Mouse (Mus musculus) embryonic facial prominence, embryonic 13.5 days (tissue): ENCODE results near the gene Fkbp3. TPM values are rescaled to one million over a fixed set of nuclear protein-coding genes. Genes with fewer than 3 reads are reported as not detected.

ENCODE experiments used
- ATAC-seq: fragments of 200-750 bp; cut with Nextera tagmentation; 2 replicates; pipeline ENCODE4 v1.8.0; 2017; ENCODE audit warnings: low read depth; ENCODE audit not compliant: insufficient number of reproducible peaks, insufficient read depth, low FRiP score, low TSS enrichment
- H3K27ac ChIP-seq: fragments of 300-500 bp; sonication (generic); 2 replicates; pipeline ENCODE4 v1.5.1; 2015; ENCODE audit warnings: moderate library complexity, mild to moderate bottlenecking, inconsistent platforms
- H3K27me3 ChIP-seq: fragments of 300-500 bp; sonication (generic); 2 replicates; pipeline ENCODE4 v1.6.1; 2015; ENCODE audit warnings: mild to moderate bottlenecking, inconsistent platforms
- H3K36me3 ChIP-seq: fragments of 300-500 bp; sonication (generic); 2 replicates; pipeline ENCODE4 v1.6.1; 2015; ENCODE audit warnings: mild to moderate bottlenecking, inconsistent platforms
- H3K4me1 ChIP-seq: fragments of 300-500 bp; sonication (generic); 2 replicates; pipeline ENCODE4 v1.6.1; 2015; ENCODE audit warnings: inconsistent platforms
- H3K4me2 ChIP-seq: fragments of 300-500 bp; sonication (generic); 2 replicates; pipeline ENCODE4 v1.6.1; 2015; ENCODE audit warnings: moderate library complexity, mild to moderate bottlenecking, inconsistent platforms
- H3K4me3 ChIP-seq: fragments of 300-500 bp; sonication (generic); 2 replicates; pipeline ENCODE4 v1.5.1; 2015; ENCODE audit warnings: mild to moderate bottlenecking, inconsistent platforms
- H3K9ac ChIP-seq: fragments of 300-500 bp; sonication (generic); 2 replicates; pipeline ENCODE4 v1.6.1; 2015; ENCODE audit warnings: mild to moderate bottlenecking, inconsistent platforms
- H3K9me3 ChIP-seq: fragments of 300-500 bp; sonication (generic); 2 replicates; pipeline ENCODE4 v1.6.1; 2016; ENCODE audit warnings: inconsistent platforms
- WGBS: fragments of 180-500 bp; shearing (Covaris S2); methylation state at CpG from one replicate; pipeline ENCODE4 v1.1.7; 2015; ENCODE audit warnings: mixed read lengths; 5-methylcytosine and 5-hydroxymethylcytosine counted together
- polyA plus RNA-seq: library from polyadenylated mRNA; unstranded; fragments of >200 nt; fragmentation: Nextera tagmentation; extraction: Ambion mirVana; gene quantifications from 2 replicates; pipeline ENCODE4 v1.2.1, GENCODE M21; 2015

Gene Fkbp3
- polyA plus RNA-seq, 1 experiment from 2014 or later, result 555 TPM

GRCm38 (mm10) chr12:65022842-65023241, 51.0 kb downstream of the Fkbp3 start:
- 93% methylated on average over 6 of the region's 6 CpGs for WGBS
- no peak for ATAC-seq
- H3K27me3 ChIP-seq, result no peaks in the 10 kb centered on the region
- no peaks in the 10 kb centered on the region for H3K9me3 ChIP-seq
- no peak overlapping the region for H3K9ac ChIP-seq
- no peak overlapping the region for H3K4me2 ChIP-seq
- H3K4me3 ChIP-seq, result no peak overlapping the region
- peaks cover 20% of the 10 kb centered on the region for H3K36me3 ChIP-seq
- H3K27ac ChIP-seq, result no peak overlapping the region
- H3K4me1 ChIP-seq, result no peaks in the 10 kb centered on the region

Other genes with a start within 250 kb of the Fkbp3 start
- gene Gm527, start 156.1 kb downstream of the Fkbp3 start, polyA plus RNA-seq, result 2.3 and 3.5 TPM in 2 replicates
- 14.0 and 15.6 TPM in 2 replicates for gene Klhl28, start 108.5 kb downstream of the Fkbp3 start, polyA plus RNA-seq
- 31.6 and 32.8 TPM in 2 replicates for gene Togaram1, start 108.2 kb downstream of the Fkbp3 start, polyA plus RNA-seq
- gene Prpf39, start 37.7 kb downstream of the Fkbp3 start, polyA plus RNA-seq, result 68.1 and 76.9 TPM in 2 replicates
- 11.1 and 12.0 TPM in 2 replicates for gene Fancm, start 1.6 kb upstream of the Fkbp3 start, polyA plus RNA-seq
- 69.1 and 71.8 TPM in 2 replicates for gene Mis18bp1, start 98.6 kb upstream of the Fkbp3 start, polyA plus RNA-seq
- not detected in 2 replicates for gene Wdr20rt, start 151.5 kb upstream of the Fkbp3 start, polyA plus RNA-seq